Mouse (Mus musculus): ENCODE measurements around the gene Bmi1.

Bmi1 gene

GRCm38 (mm10) chr2:18731718-18732117 lies 54.9 kb downstream of the Bmi1 start:
- DNase-seq = no peak

GRCm38 (mm10) chr2:18734394-18735127 lies 57.7 kb downstream of the Bmi1 start:
- DNase-seq = no peak

All from kidney, postnatal 25 days (tissue).